Mouse (Mus musculus) liver, adult 2 months (tissue): Measurements from ENCODE around the gene Fam168b. TPM values are rescaled to one million over a fixed set of nuclear protein-coding genes. Genes with fewer than 3 reads are reported as not detected.

Experiments
- DNase-seq: peaks from one replicate; pipeline ENCODE4 v3.0.0-alpha.2; 2011; ENCODE audit warnings: low read depth, low spot score; ENCODE audit errors: extremely low read depth
- H3K27ac ChIP-seq: fragments of 200-500 bp; replicated peaks from 2 replicates; pipeline ENCODE4 v1.5.1; 2012; ENCODE audit warnings: low read depth, mild to moderate bottlenecking, control low read depth, inconsistent platforms, low read length; ENCODE audit not compliant: insufficient read depth
- H3K27me3 ChIP-seq: fragments of 200-500 bp; 2 replicates; pipeline ENCODE4 v1.6.1; 2012; ENCODE audit warnings: mild to moderate bottlenecking, moderate library complexity, low read length, inconsistent platforms; ENCODE audit not compliant: control insufficient read depth, insufficient read depth
- H3K36me3 ChIP-seq: fragments of 200-500 bp; 2 replicates; pipeline ENCODE4 v1.6.1; 2012; ENCODE audit warnings: low read length, inconsistent platforms; ENCODE audit not compliant: control insufficient read depth, insufficient read depth
- H3K4me1 ChIP-seq: fragments of 200-500 bp; 2 replicates; pipeline ENCODE4 v1.6.1; 2011; ENCODE audit warnings: low read length; ENCODE audit not compliant: control insufficient read depth, insufficient read depth
- H3K4me3 ChIP-seq: fragments of 200-500 bp; 2 replicates; pipeline ENCODE4 v1.5.1; 2011; ENCODE audit warnings: low read depth, mild to moderate bottlenecking, control low read depth, low read length, moderate library complexity; ENCODE audit not compliant: insufficient read depth
- H3K79me2 ChIP-seq: fragments of 200-500 bp; 2 replicates; pipeline ENCODE4 v1.6.1; 2012; ENCODE audit warnings: inconsistent platforms, mild to moderate bottlenecking, low read length, moderate library complexity; ENCODE audit not compliant: control insufficient read depth, insufficient read depth
- H3K9ac ChIP-seq: fragments of 200-500 bp; 2 replicates; pipeline ENCODE4 v1.6.1; 2012; ENCODE audit warnings: low read depth, mild to moderate bottlenecking, control low read depth, inconsistent platforms, low read length
- CTCF ChIP-seq: fragments of 200-500 bp; IDR thresholded peaks from 2 replicates; pipeline ENCODE4 v1.5.1; 2011; ENCODE audit warnings: low read depth, low read length, control low read depth
- POLR2A ChIP-seq: fragments of 200-500 bp; IDR thresholded peaks from 2 replicates; pipeline ENCODE4 v1.6.1; 2011; ENCODE audit warnings: low read length, control low read depth; ENCODE audit not compliant: insufficient read depth; ENCODE audit errors: extremely low read depth
- WGBS: fragments of 180-500 bp; shearing (Covaris S2); methylation state at CpG from one replicate; pipeline ENCODE4 v1.1.7; 2018; 5-methylcytosine and 5-hydroxymethylcytosine counted together
- polyA plus RNA-seq: library from polyadenylated mRNA; depleted of rRNA; stranded (reverse); fragments of >200 nt; gene quantifications from 2 replicates; pipeline ENCODE4 v1.2.3, GENCODE M21; 2012
- total RNA-seq: library from RNA; depleted of rRNA; stranded (reverse); fragments of >200 nt; gene quantifications from 2 replicates; pipeline ENCODE4 v1.2.3, GENCODE M21; 2014

Gene Fam168b
- total and polyA plus RNA-seq, 2 experiments, result 16.6 to 105 TPM

DNA sequence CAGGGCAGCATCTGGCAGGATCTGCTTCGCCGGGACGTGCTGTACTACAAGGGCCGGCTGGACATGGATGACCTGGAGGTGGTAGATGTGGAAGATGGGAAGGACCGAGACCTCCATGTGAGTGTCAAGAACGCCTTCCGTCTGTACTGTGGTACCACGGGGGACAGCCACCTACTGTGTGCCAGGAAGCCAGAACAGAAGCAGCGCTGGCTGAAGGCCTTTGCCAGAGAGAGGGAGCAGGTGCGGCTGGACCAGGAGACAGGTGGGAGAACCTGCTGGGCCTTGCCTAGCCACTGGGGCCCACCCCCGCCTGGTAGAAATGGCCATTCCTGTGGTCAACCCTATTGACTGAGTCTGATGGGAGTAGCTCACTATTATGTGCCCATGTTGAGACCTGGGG lies 32.6 kb downstream of the Fam168b start:
- Histone ChIP-seq H3K4me3 (no peak overlapping the region), H3K9ac (no peak overlapping the region), H3K79me2 (no peaks in the 10 kb centered on the region), H3K27me3 (no peaks in the 10 kb centered on the region), H3K4me1 (no peaks in the 10 kb centered on the region), H3K27ac (no peak overlapping the region), H3K36me3 (peaks cover 3% of the 10 kb centered on the region; the same call in 1 of the 2 replicates)
- 93% methylated on average over 11 of the region's 11 CpGs for WGBS
- TF ChIP-seq CTCF (no peak), POLR2A (no peak)
- no peak for DNase-seq

DNA sequence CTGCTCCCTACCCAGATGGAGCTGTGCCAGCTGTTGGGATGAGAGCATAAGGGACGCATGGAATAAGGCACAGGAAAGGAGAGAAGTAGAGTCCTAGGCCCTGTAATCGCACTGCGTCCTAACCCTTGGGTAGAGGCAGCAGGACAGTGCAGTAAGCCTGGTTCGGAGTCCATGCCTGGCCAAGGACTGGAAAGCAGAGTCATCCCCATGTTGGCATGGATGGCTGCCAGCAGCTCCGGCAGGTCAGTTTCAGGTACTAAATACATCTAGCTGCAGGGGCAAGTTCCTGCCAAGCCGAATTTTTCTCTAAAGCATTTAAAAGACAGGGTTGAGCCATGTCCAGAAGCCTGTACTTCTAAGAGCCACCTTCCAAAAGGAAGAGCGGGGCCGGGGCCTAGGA lies 34.4 kb downstream of the Fam168b start:
- WGBS, result 81% methylated on average over 8 of the region's 8 CpGs
- no peak overlapping the region for H3K4me3 ChIP-seq
- DNase-seq, result no peak
- no peaks in the 10 kb centered on the region for H3K79me2 ChIP-seq
- H3K4me1 ChIP-seq, result no peaks in the 10 kb centered on the region
- no peaks in the 10 kb centered on the region; the same call in 1 of the 2 replicates for H3K36me3 ChIP-seq
- no peak overlapping the region for H3K9ac ChIP-seq
- no peak overlapping the region for H3K27ac ChIP-seq
- TF ChIP-seq POLR2A (no peak), CTCF (no peak)
- H3K27me3 ChIP-seq, result no peaks in the 10 kb centered on the region

DNA sequence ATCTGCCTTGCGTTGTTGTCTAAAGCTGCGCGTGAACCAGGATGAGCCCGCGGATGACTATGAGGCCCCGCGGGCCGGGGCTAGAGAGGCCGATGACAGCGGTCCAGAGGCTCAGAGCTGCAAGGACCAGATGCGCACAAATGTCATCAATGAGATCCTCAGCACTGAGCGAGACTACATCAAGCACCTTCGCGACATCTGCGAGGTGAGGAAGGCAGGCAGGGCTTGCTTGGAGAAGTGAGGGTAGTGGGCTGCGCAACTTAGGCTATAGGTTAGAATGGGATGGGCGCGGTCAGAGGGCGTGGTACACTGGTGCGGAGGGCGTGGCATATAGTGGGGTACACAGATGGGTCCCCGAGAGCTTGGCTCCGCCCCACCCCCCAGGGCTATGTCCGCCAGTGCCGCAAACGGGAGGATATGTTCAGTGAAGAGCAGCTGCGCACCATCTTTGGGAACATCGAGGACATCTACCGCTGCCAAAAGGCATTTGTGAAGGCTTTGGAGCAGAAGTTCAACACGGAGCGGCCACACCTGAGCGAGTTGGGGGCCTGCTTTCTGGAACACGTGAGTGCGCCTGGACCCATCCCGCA lies 36.8 kb downstream of the Fam168b start:
- no peak overlapping the region for H3K27ac ChIP-seq
- no peak for TF ChIP-seq POLR2A
- TF ChIP-seq CTCF, result no peak
- H3K79me2 ChIP-seq, result no peaks in the 10 kb centered on the region
- no peaks in the 10 kb centered on the region for H3K27me3 ChIP-seq
- H3K36me3 ChIP-seq, result no peaks in the 10 kb centered on the region
- no peak overlapping the region for H3K9ac ChIP-seq
- no peak overlapping the region for H3K4me3 ChIP-seq
- no peaks in the 10 kb centered on the region for H3K4me1 ChIP-seq
- no peak for DNase-seq
- 38% methylated on average over 35 of the region's 35 CpGs for WGBS

DNA sequence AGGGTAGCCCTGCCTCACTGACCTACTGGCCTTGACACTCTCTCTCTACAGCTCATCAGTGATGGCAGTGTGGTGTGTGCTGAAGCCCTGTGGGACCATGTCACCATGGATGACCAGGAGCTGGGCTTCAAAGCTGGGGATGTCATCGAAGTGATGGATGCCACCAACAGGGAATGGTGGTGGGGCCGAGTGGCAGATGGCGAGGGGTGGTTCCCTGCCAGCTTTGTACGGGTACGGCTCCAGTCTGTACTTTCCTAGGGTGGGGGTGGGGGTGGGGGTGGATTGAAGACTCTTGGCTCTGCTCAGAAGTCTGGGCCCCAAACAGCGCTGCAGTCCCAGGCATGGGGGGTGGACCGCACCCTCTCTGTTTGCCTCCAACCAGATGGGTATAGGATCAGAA lies 38.0 kb downstream of the Fam168b start:
- H3K79me2 ChIP-seq, result no peaks in the 10 kb centered on the region
- no peaks in the 10 kb centered on the region for H3K4me1 ChIP-seq
- no peak overlapping the region for H3K4me3 ChIP-seq
- no peaks in the 10 kb centered on the region for H3K27me3 ChIP-seq
- H3K36me3 ChIP-seq, result no peaks in the 10 kb centered on the region
- 94% methylated on average over 7 of the region's 7 CpGs for WGBS
- no peak overlapping the region for H3K9ac ChIP-seq
- H3K27ac ChIP-seq, result no peak overlapping the region
- no peak for DNase-seq
- TF ChIP-seq CTCF, result no peak
- TF ChIP-seq POLR2A, result no peak

DNA sequence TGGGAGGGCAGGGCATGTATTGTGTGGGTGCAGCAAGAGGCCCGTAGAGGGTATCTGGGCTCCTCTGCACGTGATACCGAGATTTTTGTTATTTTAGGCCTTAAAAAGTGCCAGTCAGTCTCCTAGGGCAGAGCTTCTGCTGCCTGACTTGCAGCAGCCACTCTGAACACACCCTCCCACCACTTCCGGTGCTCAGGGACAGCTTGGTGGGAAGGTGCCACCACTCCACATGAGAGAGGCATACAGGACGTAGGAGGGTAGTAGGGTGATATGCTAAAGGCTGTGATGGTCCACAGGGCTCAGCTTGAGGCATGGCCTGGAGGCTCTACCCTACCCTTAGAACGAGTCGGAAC lies 40.6 kb downstream of the Fam168b start:
- no peak for DNase-seq
- Histone ChIP-seq H3K4me1 (no peaks in the 10 kb centered on the region), H3K9ac (no peak overlapping the region), H3K36me3 (no peaks in the 10 kb centered on the region), H3K79me2 (no peaks in the 10 kb centered on the region), H3K27me3 (no peaks in the 10 kb centered on the region), H3K4me3 (peak overlapping the region; percentile 81; the same call in 1 of the 2 replicates), H3K27ac (no peak overlapping the region)
- 52% methylated on average over 7 of the region's 7 CpGs for WGBS
- no peak for TF ChIP-seq POLR2A
- TF ChIP-seq CTCF, result no peak

DNA sequence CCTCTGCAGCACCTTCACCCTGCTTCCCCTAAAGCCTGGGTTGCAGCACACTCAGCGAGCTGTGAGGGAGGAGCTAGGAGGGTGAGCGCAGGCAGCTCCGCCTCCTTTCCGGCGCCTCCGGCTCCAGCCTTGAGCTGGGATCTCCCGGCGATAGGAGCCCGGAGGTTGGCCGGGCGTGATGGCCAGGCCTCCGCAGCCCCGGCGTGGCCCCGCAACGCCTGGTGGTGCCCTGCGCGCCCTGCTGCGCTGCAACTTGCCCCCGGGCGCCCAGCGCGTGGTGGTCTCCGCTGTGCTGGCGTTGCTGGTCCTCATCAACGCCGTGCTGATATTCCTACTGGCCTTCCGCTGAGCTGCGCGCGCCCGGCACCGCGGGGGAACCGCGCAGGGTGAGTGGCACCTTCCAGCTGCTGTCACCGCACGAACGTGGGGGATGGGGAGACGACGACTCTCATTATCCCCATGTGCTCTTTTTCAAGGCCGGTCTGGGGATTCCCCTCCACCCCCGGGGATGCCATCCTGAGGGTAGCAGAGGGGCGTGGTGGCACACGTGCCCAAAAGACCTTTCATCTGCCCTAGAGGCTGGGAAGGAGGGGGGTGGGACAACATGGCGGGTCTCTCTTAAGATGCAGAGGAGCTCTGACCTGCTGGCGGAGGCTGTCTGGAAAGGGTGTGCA lies 41.1 kb downstream of the Fam168b start:
- H3K9ac ChIP-seq, result peak overlapping the region; percentile 77
- DNase-seq, result peak; percentile 19
- H3K4me1 ChIP-seq, result no peaks in the 10 kb centered on the region
- TF ChIP-seq POLR2A, result no peak
- no peak for TF ChIP-seq CTCF
- no peak overlapping the region for H3K27ac ChIP-seq
- H3K36me3 ChIP-seq, result no peaks in the 10 kb centered on the region
- H3K4me3 ChIP-seq, result peak overlapping the region; percentile 81
- 5% methylated on average over 47 of the region's 47 CpGs for WGBS
- no peaks in the 10 kb centered on the region for H3K27me3 ChIP-seq
- H3K79me2 ChIP-seq, result no peaks in the 10 kb centered on the region
